Mouse (Mus musculus): ENCODE measurements around the gene Bag3.
"Not testable (repeated sequence)": the region's sequence is repeated elsewhere in the genome, so short reads cannot be mapped to it uniquely, and the experiment has no call there.

Gene Bag3

GRCm38 (mm10) chr7:128567561-128568244 lies 44.3 kb downstream of the Bag3 start:
- in situ Hi-C loops (cut with MboI, MseI) = no loop called here

DNA sequence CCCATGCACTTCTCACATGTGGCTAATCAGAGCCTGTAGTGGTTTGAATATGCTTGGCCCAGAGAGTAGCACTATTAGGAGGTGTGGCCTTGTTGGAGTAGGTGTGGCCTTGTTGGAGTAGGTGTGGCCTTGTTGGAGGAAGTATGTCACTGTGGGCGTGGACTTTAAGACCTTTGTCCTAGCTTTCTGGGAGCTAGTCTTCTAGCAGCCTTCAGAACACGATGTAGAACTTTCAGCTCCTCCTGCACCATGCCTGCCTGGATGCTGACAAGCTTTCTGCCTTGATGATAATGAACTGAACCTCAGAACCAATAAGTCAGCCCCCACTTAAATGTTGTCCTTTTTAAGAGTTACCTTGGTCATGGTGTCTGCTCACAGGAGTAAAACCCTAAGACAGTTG lies 46.0 kb downstream of the Bag3 start:
- in situ Hi-C loops (cut with MboI, MseI) = not testable (repeated sequence)

- in situ Hi-C loops (cut with MboI, MseI) = no loop called here
Measured at GRCm38 (mm10) chr7:128569987-128570656, 46.7 kb downstream of the Bag3 start.

- in situ Hi-C loops (cut with MboI, MseI) = not testable (repeated sequence)
Measured at GRCm38 (mm10) chr7:128570657-128571056, 47.2 kb downstream of the Bag3 start.

- in situ Hi-C loops (cut with MboI, MseI) = no loop called here
Measured at GRCm38 (mm10) chr7:128572030-128572429, 48.6 kb downstream of the Bag3 start.

DNA sequence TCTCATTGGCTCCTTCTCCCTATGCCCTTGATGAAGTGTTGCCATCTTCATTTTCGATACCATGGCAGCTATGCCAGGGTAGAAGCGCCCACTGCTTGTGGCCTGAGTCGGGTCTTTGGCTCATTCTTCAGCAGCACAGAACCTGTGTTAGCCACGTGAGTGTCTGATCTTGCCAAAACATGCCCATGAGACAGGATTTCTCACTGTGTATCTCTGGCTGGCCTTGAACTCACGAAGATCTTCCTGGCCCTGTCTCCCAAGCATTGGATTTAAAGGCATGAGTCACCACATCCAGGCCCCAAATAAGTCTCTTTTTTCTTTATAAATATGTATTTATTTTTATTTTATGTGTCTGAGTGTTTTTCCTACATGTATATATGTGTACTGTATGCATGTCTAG lies 51.8 kb downstream of the Bag3 start:
- in situ Hi-C loops (cut with MboI, MseI) = no loop called here

GRCm38 (mm10) chr7:128575794-128576193 lies 52.4 kb downstream of the Bag3 start:
- in situ Hi-C loops (cut with MboI, MseI) = no loop called here

- in situ Hi-C loops (cut with MboI, MseI) = no loop called here
Measured at GRCm38 (mm10) chr7:128577607-128578006, 54.2 kb downstream of the Bag3 start.

GRCm38 (mm10) chr7:128578199-128578945 lies 55.0 kb downstream of the Bag3 start:
- in situ Hi-C loops (cut with MboI, MseI) = no loop called here

GRCm38 (mm10) chr7:128579381-128579780 lies 56.0 kb downstream of the Bag3 start:
- in situ Hi-C loops (cut with MboI, MseI) = no loop called here

DNA sequence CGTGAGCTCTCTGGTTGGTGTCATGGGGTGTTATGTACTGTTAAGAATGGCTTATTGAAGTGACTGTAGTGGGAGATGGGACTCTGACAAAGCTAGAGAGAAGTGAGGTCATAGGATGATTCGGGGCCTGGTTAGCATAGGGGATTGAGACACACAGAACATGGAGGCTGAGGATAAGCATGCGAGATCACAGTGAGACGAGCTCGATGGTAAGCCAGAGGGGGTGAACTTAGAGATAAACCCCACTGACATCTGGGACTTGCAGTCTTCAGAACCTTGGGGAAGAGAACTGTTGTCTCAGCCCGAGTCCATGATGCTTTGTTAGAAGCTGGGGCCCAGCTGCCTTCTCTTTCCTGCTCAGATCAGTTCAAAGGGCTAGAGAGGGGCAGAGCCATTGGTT lies 56.9 kb downstream of the Bag3 start:
- in situ Hi-C loops (cut with MboI, MseI) = no loop called here

DNA sequence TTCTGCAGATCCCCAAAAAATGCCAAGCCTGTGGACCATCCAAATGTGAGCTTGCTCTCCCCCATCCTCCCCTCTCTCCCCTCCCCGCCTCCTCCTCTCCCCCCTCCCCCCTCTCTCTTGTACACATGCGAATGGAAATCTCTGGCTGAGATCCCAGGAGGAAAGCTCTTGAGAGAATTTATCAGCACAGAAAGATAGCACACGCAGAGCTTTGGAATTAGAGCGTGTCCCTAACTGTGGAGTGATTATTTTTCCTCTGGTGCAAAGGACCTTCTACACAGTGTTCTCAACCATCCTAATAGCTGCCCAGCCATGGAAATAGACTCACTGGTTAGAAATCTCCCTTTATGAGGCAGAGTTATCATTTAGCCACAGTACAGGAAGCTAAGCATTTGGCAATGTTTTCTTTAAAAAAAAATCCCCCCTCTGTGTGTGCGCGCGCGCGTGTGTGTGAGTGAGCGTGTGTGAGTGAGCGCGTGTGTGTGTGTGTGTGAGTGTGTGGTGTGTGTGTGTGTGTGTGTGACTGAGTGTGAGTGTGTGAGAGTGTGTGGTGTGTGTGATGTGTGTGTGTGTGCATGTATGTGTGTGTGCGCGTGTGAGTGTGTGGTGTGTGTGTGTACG lies 58.6 kb downstream of the Bag3 start:
- in situ Hi-C loops (cut with MboI, MseI) = no loop called here

GRCm38 (mm10) chr7:128583213-128583948 lies 60.0 kb downstream of the Bag3 start:
- in situ Hi-C loops (cut with MboI, MseI) = no loop called here

GRCm38 (mm10) chr7:128587334-128587933 lies 64.0 kb downstream of the Bag3 start:
- in situ Hi-C loops (cut with MboI, MseI) = loop anchor here (5.0 kb wide), 1 partner anchor 95 kb away; no protein-coding TSS in a partner anchor

DNA sequence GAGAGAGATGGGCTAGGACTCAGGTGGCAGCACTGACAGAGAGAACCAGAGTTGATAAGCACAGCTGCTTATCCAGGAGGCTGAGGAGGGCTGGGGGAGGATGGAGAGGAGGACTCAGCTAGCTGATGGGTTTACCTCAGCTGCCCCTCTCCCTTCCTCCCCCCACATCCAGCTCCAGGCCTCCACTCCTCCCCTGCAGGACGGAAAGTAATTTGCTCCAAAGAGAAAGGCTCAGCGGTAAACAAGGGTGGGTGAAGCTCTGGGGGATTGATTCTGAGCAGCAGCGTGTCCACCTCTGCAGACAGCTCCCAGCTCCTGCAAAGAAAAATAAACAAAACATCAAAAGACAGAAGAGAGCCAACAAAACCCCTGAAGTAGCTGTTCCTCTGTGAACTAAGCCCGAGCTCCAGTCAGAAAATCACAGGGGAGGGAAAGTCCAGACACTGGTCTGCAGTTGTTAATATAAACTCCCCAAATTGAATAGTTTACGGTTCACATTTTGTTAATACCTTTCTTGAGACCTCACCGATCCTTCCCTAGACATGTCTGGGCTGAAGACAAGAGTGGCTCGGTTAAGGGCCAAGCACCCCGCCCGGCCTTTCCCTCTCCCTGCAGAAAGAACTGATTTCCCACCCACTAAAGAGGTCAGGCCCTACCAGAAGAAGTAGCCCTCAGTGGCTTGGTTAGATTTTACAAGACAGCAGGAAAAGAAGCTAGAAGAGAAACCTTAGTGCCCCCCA lies 68.1 kb downstream of the Bag3 start:
- in situ Hi-C loops (cut with MboI, MseI) = no loop called here

DNA sequence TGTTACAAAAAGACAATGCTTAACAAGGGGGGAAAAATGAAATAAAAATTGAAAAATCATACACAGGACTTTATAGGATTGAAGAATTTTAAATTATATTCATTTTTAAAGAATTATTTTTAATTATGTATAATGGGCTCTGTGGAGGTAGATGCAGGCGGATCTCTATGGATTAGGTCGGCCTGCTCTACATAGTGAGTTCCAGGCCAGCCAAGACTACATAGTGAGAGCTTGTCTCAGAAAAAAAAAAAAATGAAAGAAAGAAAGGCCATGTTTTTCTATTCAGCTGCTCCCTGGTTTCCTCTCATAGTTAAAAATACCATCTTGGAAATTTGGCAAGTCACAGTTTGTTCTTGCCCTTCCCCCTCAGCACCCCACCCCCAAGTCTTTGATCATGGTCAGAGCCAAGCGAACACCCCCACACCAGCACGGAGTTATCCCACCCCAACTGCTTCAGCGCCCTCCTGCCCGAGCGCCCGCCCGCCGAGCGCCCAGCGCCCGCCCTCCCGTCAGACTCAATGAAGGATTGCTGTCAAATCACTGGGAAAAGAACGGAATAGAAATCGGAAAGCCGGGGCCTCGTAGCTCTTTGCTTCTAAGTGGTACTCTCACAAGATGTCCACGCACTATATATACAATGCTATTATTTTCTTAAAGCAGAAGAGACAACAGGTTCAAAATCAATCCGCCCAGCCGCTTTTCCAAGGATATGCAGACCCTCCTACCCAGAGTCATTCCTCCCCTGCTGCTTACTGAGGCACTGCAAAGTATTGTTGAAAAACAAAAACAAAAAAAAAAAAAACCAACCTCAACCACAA lies 68.9 kb downstream of the Bag3 start:
- in situ Hi-C loops (cut with MboI, MseI) = no loop called here

GRCm38 (mm10) chr7:128592936-128593241 lies 69.5 kb downstream of the Bag3 start:
- in situ Hi-C loops (cut with MboI, MseI) = no loop called here

- in situ Hi-C loops (cut with MboI, MseI) = no loop called here
Measured at GRCm38 (mm10) chr7:128596274-128596673, 72.9 kb downstream of the Bag3 start.
